Mouse (Mus musculus): ENCODE measurements around the gene Ndn. TPM values are rescaled to one million over a fixed set of nuclear protein-coding genes. Genes with fewer than 3 reads are reported as not detected.

The Ndn gene
- total RNA-seq (2021), result 100 to 1,000 TPM; 197 to 198 TPM
- long read RNA-seq, transcript Ndn-201 (1 exons, 3,694 nt), result major isoform, 686 of 686 reads
- long read RNA-seq, partial matches to known transcripts, result 0 of 686 reads
- long read RNA-seq, other reads (novel, unspliced or antisense), result 0 of 686 reads

DNA sequence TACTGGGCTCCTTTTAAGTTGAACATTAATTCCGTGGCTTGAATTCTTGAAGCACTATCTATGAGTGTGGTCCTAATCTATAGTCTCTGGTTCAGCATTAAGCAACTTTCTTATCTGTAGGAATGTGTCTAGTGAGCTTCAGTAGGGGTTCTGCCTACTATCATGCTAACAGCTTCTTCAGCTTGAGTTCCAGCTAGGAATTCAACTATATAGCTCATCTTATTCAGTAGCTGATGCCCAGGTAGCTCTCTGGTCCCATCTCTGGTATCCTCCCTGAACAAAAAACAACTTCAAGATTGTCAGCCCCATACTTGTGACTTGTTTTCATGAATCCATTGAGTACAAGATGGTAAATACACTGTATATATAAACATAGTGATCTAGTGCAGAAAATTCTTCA is at the start of gene Ndn:
Gene Ndn (plus strand): TSS at position 301 of the 400 bp plus-strand sequence.
- DNase-seq (ENCODE audit: low spot score in 2 of 2), result no peak

DNA sequence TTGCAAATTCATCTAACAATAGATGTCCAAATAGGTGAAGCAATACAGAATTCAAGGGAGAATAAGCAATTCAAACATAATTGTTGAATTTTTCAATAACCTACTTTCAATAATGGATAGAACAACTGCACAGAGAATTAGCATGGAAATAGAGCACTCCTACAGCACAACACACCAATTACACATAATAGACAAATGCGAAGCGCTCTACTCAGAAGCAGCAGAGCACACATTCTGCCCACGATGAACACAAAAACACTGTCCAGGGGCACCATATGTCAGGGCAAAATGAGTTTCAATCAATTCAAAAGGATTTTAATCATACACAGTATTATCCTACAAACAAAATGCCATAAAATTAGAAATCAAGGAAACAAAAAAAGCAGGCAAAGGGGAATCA is 43.9 kb upstream of the Ndn start:
- no peak for DNase-seq (ENCODE audit: low spot score in 2 of 2)

DNA sequence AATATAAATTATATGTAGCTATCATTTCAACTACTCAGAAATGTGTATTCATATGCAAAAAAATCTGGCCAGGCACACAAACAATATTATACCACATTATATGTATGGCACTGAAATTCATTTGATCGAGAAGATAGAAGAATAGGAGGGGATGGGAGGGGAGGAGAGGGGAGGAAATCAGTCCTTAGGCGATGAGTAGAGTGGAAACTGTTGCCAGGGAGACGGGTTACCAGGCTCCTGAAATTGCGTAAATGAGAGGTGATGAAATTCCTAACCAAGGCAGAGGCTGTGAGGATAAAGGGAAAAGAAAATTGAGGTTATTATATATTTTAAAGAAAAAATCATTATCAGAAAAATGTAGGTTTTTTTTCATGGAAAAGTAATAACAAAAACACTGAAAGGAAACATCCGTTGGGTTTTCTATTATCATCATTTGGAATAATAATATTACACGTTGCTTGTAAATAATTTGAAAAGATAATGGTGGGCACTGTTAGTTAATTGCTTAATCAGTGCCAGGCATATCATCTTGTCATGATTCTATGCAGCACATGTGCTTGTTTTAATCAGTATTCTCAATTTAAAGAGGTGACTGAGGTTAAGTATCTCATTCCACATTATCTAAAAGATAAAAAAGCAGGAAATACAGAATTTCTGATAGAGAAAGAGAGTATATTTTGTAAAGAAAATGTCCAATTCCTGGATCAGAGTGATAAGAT is 39.3 kb upstream of the Ndn start:
- DNase-seq (ENCODE audit: low spot score in 2 of 2), result peak in 1 of 2 experiments; percentile 10

GRCm38 (mm10) chr7:62316793-62317192 is 29.6 kb upstream of the Ndn start:
- no peak for DNase-seq (ENCODE audit: low spot score in 2 of 2)

- DNase-seq (ENCODE audit: low spot score in 2 of 2), result no peak
Measured at GRCm38 (mm10) chr7:62345411-62345810, 958 bp upstream of the Ndn start.

GRCm38 (mm10) chr7:62348106-62348803 is 1.9 kb downstream of the Ndn start:
- peak; percentile 83 to 86 for DNase-seq (ENCODE audit: low spot score in 2 of 2)

GRCm38 (mm10) chr7:62348804-62349190 is 2.4 kb downstream of the Ndn start:
- DNase-seq (ENCODE audit: low spot score in 2 of 2), result no peak

- DNase-seq (ENCODE audit: low spot score in 2 of 2), result peak in 1 of 2 experiments; percentile 10
Measured at GRCm38 (mm10) chr7:62351266-62351665, 4.9 kb downstream of the Ndn start.

DNA sequence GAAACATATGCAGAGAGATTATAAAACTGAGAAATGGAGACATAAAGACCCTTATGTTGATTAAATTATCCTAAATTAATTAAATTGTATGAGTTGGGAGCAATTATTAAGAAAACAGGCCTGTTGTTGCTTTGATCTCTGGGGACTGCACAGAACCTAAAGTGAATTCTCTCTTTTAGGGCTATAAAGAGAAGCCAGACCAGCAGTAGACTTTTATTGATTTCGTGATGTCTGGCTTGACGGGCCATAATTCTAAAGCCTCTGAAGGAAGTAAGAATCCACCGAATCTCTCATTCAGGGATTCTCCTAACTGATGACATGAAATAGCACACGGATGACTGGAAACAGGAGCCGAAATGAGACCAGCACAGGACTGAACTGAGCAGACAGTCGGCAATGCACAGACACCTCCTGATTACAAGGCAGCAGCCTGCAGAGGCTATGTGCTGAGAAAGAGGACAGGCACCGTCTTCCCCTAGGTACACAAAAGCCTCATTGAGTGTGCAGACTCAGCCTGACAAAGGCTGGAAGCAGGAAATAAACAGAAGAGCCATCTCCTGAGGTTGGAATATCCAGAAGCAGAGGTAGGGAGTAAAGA is 18.8 kb downstream of the Ndn start:
- no peak for DNase-seq (ENCODE audit: low spot score in 2 of 2)

- no peak for DNase-seq (ENCODE audit: low spot score in 2 of 2)
Measured at GRCm38 (mm10) chr7:62366730-62367129, 20.4 kb downstream of the Ndn start.

DNA sequence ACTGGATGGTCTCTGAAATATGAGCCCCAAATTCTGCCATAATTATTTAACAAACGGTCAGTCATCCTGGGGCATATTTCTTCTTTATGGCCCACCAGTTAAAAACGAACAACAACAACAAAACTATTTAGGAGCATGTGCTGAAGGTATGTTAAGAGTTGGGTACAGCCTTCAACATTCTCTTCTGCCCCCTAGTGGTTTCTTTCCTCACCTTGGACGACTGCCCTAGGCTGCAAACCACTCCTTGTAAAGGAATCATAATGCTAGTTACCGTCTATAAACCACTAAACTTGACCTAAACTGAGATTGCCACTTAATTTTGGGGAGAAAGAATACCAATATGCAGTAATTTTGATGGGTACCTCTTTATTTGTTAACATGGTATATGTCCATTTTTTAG is 29.3 kb downstream of the Ndn start:
- peak in 1 of 2 experiments; percentile 22 for DNase-seq (ENCODE audit: low spot score in 2 of 2)

DNA sequence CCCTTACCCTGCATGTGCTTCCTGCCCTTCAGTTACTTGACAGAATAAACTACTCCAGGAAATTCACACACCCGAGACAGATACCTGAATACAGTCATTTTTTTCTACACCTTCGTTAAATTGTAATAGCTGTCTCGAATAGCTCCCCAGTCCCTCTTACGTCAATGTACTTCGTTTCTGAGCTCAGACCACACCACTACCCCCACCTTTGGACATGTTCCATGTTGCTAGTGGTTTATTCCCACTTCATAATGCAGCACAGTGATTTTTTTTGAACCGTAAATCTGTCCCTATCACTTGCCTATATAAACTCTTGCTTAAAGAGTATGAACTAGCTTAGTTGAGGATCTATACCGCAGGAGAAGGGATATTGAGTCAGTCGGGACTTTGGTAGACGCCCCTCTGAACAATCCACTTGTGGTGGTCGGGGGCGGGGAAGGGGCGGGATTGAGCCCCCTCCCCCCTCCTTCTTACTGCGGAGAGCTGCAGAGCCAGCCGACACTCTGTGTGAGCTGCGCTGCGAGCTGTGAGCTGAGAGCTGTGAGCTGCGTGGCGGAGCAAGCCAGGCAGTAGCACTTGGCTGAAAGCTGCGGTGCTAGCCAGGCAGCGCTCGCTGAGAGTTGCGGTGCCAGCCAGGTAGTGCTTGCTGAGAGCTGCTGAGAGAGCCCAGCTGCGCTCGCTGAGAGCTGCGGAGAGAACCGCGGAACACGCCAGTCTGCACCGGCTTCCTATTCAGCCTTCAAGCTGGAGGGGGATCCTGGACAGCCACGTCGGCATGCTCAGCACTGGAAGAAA is 30.3 kb downstream of the Ndn start, which contains the start of gene Magel2:
Gene Magel2 (plus strand): TSS at position 501 of the 795 bp plus-strand sequence.
- peak in 1 of 2 experiments; percentile 37 for DNase-seq (ENCODE audit: low spot score in 2 of 2)

DNA sequence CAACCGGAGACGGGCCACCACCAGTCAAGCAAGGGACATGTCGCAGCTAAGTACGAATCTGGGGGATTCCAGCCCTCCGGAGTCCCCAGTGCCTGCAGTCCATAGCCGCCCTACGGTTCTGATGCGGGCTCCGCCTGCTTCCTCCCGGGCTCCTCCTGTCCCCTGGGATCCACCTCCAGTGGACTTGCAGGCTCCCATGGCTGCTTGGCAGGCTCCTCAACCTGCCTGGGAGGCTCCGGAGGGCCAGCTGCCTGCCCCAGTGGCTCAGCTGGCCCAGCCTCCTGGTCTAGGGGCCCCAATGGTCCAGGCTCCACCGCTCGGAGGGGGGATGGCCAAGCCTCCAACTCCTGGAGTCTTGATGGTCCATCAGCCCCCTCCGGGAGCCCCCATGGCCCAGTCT is 30.9 kb downstream of the Ndn start:
- no peak for DNase-seq (ENCODE audit: low spot score in 2 of 2)

DNA sequence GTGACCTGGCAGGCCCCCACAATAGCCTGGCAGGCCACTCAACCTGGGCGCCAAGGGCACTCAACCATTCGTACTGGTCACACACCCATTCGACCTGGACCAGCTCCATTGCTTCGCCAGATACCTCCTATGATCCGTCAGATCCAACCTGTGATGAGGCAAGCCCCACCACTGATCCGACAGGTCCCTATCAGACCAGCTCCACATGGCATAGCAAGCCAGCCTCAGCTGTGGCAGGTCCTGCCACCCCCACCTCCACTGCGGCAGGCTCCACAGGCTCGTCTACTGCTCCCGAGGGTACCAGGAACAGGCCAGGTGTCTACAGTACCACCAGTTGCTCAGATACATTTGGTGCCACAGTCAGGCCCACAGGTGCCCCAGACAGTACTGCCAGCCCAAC is 32.2 kb downstream of the Ndn start:
- DNase-seq (ENCODE audit: low spot score in 2 of 2), result no peak

DNA sequence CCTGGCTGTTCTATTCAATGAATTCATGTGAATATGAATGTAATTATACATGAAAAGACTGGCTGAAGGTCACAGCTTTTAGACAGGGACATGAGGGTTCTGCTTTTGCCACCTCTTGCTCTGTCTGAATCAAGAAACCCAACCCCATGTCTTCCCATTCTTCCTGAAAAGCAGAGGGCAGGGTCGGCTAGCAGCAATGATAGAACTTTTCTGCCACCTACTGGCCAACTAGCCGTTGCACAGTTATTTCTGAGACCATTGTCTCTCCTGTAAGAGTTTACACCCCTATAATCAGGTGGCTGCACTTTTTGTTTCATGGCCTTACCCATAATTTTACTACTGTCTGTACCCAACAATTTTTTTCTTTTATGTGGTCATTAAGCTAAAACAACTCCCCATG is 36.0 kb downstream of the Ndn start:
- DNase-seq (ENCODE audit: low spot score in 2 of 2), result peak in 1 of 2 experiments; percentile 52

GRCm38 (mm10) chr7:62388291-62388690 is 41.9 kb downstream of the Ndn start:
- DNase-seq (ENCODE audit: low spot score in 2 of 2), result no peak

DNA sequence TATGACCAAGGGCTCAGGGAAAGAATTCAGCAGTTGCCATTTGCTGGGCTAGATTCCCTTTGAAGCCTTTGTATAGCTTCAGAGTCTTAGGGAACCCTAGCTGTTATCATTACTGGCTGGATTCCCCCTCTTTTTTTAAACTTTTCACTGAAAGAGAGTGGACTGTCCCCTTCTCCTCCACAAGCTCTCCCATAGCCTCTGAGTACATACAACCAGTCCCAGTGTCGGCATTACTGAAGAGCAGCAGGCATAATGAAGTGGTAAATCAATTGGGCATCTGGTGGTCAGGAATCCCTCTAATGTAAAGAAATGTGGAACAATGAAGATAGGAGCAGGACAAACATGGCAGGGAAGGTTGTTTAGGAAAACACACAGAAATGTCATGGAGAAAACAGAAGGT is 45.8 kb downstream of the Ndn start:
- no peak for DNase-seq (ENCODE audit: low spot score in 2 of 2)
